Mouse (Mus musculus): ENCODE measurements around the gene Gm10318.

Gene Gm10318

GRCm38 (mm10) chr10:77852559-77852958, at the start of gene Gm10318:
TSS of gene Gm10318 (plus strand) at chr10:77852859.
- no peak for DNase-seq (ENCODE audit: low spot score)

- no peak for DNase-seq (ENCODE audit: low spot score)
Measured at GRCm38 (mm10) chr10:77804095-77804494, 48.6 kb upstream of the Gm10318 start.

GRCm38 (mm10) chr10:77811743-77812142, 40.9 kb upstream of the Gm10318 start, which contains the start of gene Gm9507:
TSS of gene Gm9507 (minus strand) at chr10:77811843.
- no peak for DNase-seq (ENCODE audit: low spot score)

GRCm38 (mm10) chr10:77814382-77814781, 38.3 kb upstream of the Gm10318 start, which contains the start of gene Gm2696:
TSS of gene Gm2696 (plus strand) at chr10:77814682.
- DNase-seq (ENCODE audit: low spot score): no peak

DNA sequence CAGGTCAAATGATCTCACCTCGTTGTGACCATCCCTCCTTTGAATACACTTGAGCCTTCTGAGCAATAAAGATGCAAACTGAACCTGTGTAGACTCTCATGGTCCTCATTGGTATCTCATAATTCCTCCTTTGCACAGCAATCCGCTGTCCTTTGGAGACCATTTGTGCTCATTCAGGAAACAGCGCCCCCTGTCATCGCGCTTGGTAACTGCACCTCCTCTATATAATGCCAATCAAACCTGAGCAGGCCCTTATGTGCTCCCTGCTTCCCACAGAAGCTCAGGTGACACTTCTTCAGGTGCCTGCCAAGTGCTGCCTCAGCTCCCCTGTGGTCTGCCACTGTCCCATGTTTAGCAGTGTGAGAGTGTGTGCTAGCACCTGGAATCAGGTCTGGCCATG, 37.1 kb upstream of the Gm10318 start:
- DNase-seq (ENCODE audit: low spot score): no peak

DNA sequence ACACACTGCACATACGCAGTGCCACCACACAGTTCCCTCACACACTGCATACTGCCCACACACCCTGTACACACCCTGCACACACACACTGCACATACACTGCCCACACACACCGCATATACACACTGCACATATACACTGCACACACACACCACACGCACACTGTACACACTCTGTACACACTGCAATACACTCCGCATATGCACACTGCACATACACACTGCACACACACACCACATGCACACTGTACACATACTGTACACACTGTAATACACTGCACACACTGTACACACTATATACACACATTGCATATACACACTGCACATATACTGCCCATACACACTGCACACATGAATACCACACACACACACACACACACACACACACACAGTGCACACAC, 34.1 kb upstream of the Gm10318 start:
- DNase-seq (ENCODE audit: low spot score): no peak

DNA sequence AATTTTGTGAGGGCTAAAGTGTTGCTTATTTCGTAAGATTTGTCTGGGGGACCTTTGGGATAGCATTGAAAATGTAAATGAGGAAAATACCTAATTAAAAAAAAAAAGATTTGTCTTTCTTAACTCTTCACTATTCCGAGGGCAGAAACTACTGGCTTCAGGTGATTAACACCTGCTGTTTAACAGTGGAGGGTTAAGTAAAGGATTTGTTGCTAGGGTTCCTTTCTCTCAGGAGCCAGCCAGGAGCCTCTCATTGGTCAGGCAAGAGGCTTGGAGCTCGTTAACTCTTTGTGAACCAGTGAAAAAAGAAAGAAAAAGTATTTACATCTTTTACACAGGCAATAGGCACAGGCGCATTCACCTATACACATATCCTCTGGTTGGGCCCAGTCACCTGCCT, 33.5 kb upstream of the Gm10318 start:
- no peak for DNase-seq (ENCODE audit: low spot score)

DNA sequence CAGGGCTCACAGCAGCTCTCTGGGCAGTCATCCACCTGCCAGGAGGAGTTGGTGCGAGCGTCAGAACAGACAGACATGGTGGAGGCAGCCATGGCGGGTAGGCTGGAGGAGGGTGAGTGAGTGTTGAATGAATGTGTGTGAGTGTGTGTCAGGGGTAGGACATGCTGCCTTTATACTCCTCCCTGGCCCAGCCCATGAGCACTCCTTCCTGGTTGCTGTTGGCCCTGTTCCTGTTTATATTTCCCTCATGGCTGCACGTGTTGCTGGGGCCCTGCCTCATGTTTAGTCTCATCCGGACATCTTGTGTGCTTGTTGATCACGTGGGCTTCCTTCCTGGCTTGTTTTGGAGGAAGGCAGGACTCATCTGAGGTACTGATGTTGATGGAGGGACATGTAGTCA, 25.7 kb upstream of the Gm10318 start, which contains the start of gene Krtap10-4:
Krtap10-4 (minus strand) TSS at position 145 of the 400 bp plus-strand sequence.
- no peak for DNase-seq (ENCODE audit: low spot score)

- DNase-seq (ENCODE audit: low spot score): no peak
Measured at GRCm38 (mm10) chr10:77835647-77836046, 17.0 kb upstream of the Gm10318 start, which contains the start of gene Krtap10-10. TSS of gene Krtap10-10 (plus strand) at chr10:77835947.

GRCm38 (mm10) chr10:77839006-77839405, 13.7 kb upstream of the Gm10318 start:
- no peak for DNase-seq (ENCODE audit: low spot score)

GRCm38 (mm10) chr10:77846503-77846902, 6.2 kb upstream of the Gm10318 start, which contains the start of gene Gm36176:
TSS of gene Gm36176 (plus strand) at chr10:77846803.
- DNase-seq (ENCODE audit: low spot score): no peak

GRCm38 (mm10) chr10:77846961-77847360, 5.7 kb upstream of the Gm10318 start:
- DNase-seq (ENCODE audit: low spot score): no peak

GRCm38 (mm10) chr10:77847538-77847937, 5.1 kb upstream of the Gm10318 start:
- DNase-seq (ENCODE audit: low spot score): no peak

GRCm38 (mm10) chr10:77861675-77862074, 9.0 kb downstream of the Gm10318 start, which contains the start of gene Gm3285:
TSS of gene Gm3285 (plus strand) at chr10:77861975.
- no peak for DNase-seq (ENCODE audit: low spot score)

- DNase-seq (ENCODE audit: low spot score): no peak
Measured at GRCm38 (mm10) chr10:77864067-77864761, 11.6 kb downstream of the Gm10318 start.

DNA sequence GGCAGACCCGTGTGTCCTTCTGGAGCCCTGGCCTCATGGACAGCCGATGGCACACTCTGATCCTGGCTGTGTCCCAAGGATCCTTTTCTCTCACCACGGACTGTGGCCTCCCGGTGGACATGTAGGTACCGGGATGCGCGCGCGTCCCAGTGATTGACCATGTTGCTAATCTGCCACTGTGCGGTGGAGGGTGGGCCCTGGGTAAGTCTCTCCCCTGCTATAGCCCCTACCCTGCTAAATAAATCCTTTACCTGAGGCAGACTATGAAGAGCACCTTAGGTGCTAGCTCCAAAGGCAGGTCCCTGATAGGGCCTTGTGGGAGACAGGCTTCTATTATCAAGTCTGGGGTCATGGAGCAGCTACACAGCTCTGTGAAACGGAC, 12.1 kb downstream of the Gm10318 start:
- DNase-seq (ENCODE audit: low spot score): no peak

GRCm38 (mm10) chr10:77867546-77867945, 14.9 kb downstream of the Gm10318 start:
- no peak for DNase-seq (ENCODE audit: low spot score)

- DNase-seq (ENCODE audit: low spot score): no peak
Measured at GRCm38 (mm10) chr10:77869651-77870050, 17.0 kb downstream of the Gm10318 start.

DNA sequence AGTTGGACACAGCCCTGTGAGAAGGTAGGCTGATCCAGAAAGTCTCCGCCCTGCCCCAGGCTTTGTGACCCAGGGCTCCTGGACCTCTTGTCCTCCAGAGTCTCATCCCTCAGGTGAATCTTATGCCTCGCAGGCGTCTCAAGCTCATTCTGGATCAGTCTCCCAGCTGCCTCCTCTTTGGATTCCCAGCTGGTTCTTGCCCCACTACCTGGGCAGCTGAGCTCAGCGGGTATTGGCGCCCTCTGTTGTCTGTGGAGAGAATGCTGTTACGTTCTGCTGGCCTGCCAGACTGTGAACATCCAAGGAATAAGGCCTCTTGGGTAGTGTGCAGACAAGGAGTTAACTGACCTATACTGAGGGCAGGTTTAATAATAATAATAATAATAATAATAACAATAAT, 26.3 kb downstream of the Gm10318 start:
- DNase-seq (ENCODE audit: low spot score): no peak

DNA sequence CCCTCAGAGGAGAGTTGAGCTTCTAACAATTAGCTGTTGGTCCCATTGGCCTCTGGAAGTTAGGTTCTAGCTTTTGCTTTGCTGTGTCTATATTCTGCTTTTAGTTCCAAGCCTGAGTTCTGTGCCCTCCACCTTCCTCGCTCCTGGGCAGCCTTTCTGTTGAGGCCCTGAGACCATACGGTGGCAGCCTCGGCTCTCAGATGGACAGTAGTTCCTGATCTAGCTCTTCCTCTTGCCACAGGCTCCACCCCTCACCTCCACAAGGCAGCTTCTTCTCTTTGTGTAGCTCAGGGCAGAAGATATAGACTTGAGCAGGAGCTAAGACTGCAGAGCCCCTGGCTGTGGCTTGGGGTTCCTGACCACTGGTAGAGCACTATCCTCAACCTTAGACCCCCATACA, 27.6 kb downstream of the Gm10318 start:
- no peak for DNase-seq (ENCODE audit: low spot score)

DNA sequence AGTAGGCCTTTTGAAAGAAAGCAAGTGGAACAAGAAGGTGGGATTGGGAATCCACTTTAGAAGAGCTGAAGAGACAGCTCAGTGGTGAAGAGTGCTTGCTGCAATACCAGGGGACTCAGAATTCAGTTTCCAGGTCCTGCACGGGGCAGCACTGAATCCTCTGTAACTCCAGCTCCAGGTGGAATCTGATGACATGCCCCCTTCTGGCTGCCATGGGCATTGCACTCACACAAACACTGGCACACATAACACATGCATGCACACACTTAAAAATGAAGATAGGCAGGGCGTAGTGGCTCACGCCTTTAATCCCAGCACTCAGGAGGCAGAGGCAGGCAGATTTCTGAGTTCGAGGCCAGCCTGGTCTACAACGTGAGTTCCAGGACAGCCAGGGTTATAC, 29.9 kb downstream of the Gm10318 start:
- DNase-seq (ENCODE audit: low spot score): no peak

- DNase-seq (ENCODE audit: low spot score): no peak
Measured at GRCm38 (mm10) chr10:77886007-77886747, 33.5 kb downstream of the Gm10318 start.

GRCm38 (mm10) chr10:77890987-77891565, 38.4 kb downstream of the Gm10318 start:
- no peak for DNase-seq (ENCODE audit: low spot score)

Data from urinary bladder, postnatal 10 days (tissue).